Mouse (Mus musculus) urinary bladder, adult 18-20 months (tissue): ENCODE measurements around the gene Steap3.
"Not testable (repeated sequence)": the region's sequence is repeated elsewhere in the genome, so short reads cannot be mapped to it uniquely, and the experiment has no call there.

ENCODE experiments used
- DNase-seq, 2 experiments: peaks; one replicate each; pipeline ENCODE4 v3.0.0; 2022; ENCODE audit warnings: low spot score in 2 of 2, mixed read lengths in 2 of 2

The Steap3 gene

DNA sequence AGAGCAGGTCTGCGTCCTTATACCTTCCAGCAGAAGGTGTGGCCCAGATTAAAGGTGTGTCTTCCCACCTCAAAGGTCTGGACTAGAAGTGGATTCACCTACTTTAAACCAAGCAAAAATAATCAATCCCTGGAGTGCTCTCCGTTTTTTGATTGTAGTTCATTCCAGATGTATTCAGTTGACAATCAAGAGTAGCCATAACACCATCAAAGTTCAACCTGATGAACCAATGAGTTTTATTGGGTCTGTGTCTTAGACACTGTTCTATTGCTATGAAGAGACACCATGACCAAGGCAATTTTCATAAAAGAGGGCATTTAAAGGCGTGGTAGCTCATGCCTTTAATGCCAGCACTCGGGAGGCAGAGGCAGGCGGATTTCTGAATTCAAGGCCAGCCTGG is at the start of gene Steap3:
Gene Steap3, minus strand, starts transcription at position 101 of the 400 bp plus-strand sequence.
- DNase-seq = no peak

DNA sequence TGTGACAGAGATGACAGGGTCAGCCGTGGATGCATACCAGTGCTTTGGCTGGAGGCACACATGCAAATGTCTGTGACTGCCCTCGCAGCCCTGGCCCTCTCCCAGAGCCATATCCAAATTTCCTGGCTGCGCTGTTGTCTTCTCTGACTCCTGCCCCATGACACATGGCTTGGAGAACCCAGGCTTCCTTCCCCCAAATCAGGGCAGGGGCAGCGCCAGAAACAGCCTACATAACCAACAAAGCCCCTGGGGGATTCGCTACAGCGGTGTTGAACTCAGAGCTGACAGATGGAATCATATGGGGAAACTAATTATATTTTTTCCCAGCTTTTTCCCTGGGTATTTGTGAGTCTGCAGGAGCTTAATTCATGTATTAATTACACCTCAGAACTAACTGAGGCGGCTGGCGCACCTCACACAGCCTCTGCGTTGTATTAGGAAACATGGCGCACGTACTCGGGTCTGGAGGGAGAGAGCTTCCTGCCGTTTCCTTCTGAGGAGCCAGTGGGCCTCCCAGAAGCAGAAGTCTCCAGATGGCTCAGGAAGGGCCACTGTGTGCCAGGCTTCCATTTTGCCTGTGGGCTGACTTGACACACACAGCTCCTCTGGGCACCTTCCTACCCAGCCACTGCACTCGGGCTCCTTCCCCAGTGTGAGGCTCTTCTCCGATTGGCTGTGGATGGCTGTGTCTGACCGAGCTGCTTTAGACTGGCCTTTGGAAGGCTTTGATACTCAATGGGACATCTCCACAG is 48.9 kb upstream of the Steap3 start:
- no peak for DNase-seq

DNA sequence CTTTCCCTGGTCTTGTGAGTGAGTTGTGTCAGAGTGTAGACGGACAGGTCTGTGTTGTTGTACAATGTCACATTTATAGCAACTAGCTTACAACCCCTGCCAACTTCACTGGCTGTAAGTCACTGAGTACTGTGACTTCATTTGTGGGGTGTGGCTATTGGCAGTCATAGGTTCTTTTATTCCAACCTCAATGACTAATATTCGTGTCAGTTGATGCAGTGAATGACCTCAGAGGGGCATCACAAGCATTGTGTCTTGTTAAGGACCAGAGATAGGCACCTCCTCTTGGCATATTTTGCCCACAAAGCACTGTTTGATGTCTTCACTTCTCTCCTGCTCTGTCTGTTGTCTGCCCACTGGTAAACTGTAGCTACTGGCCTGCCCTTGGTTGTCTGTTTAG is 33.3 kb upstream of the Steap3 start:
- no peak for DNase-seq

DNA sequence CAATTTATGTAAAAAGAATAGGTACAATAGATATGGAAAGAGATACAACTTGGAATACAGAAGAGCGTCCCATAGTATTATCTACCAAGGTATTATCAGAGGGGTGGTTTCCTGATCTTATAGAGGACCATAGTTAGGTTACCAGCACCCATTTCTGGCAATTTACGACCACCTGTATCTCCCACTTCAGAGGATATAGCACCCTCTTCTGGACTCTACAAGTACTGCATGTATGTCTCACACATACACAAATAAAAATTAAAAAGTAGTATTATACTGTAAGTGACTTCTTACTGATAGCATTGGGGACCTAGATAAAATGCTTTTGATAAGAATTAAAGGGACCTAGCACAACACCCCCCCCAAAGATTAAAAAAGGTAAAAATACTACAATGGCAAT is 24.4 kb upstream of the Steap3 start:
- no peak for DNase-seq

DNA sequence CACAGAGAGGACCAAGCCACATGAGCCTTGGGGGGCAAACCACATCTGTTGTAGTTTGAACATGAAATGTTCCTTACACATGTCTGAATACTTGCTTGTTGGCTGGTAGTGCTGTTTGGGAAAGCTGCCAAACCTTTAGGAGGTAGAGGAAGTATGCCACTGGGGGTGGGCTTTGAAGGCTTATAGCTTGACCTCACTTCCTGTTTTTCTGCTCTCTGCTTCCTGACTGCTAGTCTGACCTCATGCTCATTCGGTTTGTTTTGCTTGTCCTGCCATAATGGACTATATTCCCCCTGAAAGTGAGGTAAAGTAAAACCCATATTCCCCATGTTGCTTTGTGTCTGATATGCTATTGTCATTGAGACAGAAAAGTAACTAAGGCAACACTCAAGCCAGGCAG is 21.3 kb upstream of the Steap3 start:
- DNase-seq = no peak

DNA sequence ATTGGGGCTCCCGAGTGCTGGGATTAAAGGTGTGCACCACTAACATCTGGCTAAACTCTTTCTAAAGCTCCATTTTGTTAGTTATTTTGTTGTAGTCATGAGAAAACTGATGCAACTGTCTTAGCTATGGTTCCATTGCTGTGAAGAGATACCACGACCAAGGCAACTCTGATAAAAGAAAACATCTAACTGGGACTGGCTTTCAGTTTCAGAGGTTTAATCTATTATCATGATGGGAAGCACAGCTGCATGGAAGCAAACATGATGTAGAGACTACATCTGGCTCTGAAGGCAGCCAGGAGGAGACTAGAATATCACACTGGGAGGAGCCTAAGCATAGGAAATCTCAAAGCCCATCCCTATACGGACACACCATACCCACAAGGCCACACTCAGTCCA is 19.2 kb upstream of the Steap3 start:
- DNase-seq = no peak

DNA sequence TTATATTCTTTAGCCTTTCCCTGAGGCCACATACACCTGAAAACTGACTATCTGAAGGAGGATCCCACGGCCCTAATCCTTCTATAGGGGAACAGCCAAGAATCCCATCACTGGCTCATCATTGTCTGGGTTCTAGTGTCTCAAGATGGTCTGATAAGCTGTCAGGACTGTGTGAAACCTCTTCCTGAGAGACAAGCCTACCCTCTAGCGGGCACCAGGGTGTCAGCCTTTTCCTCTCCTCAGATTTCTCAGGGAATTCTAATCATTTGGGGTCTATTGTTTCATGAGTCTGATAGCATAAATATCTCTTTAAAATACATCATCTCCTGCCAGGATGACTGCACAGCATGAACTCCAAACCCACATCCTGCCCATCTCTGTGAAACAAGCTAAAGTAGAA is 17.3 kb upstream of the Steap3 start:
- DNase-seq = no peak

DNA sequence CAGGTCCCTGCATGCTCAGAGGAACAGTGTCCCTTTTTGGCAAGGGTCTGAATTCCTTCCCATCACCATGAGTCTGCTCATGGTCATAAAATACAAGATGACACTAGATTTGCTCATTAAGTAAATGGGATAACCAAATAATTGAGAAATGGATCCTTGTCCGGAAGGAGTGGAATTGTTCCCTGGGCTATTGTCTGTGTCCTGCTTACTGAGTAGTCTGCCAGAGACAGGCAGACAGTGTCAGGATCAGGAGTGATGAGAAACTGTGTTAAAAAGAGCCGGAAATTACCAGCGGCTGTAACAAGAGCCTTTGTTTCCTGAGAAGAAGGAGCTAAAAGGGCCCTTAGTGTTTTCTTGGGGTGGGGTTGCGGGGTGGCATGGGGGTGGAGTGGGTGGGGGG is 15.2 kb upstream of the Steap3 start:
- no peak for DNase-seq

DNA sequence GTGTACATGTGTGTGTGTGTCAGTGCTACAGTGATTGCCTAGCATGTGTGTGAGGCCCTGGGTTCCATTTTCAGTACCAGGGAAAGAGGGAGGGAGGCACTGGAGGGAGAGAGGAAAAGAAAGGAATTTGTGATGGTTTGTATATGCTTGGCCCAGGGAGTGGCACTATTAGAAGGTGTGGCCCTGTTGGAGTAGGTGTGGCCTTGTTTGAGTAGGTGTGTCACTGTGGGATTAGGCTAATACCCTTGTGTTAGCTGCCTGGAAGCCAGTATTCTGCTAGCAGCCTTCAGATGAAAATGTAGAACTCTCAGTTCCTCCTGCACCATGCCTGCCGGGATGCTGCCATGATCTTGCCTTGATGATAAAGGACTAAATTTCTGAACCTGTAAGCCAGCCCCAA is 3.6 kb upstream of the Steap3 start:
- DNase-seq = not testable (repeated sequence)

DNA sequence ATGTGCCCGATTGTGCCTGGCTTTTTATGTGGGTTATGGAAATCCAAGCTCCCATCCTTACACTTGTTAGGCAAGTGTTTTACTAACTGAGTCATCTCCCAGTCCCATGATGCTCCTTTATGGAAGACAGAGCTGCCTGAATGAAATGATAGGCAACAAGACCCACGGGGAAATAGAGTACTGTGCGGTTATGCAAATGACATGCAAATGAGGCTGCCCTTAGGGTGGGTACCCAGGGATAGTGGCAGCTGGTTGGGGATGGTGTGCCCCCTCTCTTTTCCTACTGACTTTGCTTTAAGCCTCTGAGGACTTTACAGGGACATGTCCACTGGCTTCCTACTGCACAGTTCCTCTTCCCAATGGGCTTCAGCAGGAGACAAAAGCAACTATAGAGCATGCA is 2.7 kb upstream of the Steap3 start:
- DNase-seq = no peak

DNA sequence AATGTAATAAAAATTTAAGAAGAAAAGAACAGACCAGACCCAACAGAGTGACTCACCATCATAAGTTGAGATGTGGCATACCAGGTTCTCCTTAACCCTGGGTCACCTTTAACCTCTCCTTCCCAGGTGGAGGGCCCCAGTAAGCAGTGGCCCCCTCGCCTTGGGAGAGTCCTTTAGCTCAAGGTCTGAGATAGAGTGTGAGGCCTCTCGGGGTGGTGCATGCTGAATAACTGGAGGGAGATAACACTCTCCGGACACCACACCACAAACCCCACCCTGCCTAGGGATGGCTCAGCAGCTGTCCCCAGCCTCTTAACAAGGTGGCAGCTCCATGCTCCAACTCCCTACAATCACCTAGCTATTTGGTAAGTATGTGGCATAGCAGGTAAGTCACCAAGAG is 1.6 kb downstream of the Steap3 start:
- no peak for DNase-seq

DNA sequence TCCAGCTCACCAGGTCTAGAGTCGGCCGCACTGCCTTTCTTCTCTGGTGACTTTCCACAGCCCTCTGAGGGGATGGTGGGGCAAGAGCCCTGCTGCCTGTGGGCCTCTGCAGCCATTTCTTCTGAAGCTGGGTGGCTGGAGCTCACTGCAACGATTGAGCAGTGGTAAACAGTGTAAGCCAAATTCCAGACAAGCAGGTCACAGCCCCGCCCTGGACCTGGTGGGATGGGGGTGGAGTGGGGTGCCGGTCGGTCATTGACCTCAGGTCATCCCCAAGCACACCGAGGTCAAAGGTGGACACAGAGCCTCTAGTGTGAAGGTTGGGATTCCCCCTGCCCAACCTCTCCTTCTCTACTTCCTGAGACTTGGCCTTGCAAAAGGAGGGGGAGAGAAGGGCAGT is 2.4 kb downstream of the Steap3 start:
- DNase-seq = no peak

DNA sequence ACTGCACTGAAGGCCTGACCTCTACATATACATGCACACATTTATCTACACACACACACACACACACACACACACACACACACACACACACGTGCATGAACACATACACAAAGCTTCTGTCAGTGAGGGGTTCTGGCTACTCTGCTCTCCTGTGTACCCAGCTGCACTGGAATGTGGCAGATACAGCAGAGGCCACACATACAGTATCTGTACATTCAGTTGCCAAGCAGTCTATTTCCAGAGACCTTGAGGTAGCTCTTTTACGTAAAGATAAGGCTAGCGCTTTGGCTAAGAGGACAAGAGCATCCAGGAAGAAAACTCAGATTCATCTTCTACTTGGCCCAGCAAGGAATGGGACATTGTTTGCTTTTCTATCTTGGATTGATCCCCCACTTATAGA is 4.9 kb downstream of the Steap3 start:
- no peak for DNase-seq

DNA sequence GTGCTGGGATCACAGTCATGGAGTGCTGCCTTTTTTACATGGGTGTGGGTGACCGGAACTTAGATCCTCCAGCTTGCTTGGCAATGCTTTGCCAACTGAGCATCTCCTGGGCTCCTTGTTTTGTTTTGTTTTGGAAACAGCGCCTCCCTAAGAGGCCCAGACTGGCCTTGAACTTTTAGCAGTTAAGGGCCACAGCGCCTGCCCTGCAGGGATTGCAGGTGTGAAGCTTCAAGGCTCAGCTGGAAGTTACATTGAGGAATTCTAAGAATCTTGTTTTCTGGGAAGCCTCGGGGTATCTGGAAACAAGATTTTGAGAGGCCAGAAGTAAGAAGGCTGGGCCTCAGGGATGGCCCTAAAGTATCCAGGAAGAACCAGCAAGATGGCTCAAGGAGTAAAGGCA is 6.0 kb downstream of the Steap3 start:
- no peak for DNase-seq

DNA sequence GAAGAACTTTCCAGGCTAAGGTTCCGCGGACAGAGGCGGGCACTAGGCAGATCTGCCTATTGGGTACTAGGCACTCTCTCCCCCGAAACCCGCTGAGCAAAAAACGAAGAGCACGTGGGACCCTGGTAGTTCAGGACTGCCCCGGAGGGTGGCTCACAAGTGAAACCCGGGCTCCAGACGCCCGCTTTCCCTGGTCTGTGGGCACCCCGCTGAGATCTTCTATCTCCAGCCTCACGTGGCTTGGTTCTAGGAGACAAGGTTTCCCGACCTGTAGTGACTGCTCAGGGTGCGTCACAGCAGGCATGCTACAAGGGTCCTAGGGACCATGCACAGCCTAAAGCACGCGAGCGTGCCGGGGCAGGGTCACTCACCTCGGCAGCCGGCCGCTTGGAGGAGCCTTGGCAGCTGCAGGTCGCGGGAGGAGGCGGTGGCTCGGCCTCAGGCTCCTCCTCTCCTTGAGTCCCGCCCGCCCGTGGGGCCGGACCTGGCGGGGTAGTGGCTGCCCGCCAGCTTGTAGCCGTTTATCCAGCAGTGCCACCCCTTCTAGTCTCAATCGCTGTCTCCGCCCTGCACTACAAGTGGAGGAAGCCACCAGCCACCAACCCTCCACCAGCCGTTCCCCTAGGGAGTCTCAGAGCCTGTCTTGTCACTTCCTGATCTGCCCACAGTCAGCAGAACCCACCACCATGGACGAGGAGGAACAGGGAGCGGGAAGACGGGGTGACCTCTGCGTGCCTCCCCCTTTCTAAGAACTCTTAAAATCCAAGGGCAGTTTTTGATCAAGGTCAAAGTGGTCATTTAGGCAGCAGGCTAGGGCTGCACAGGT is 7.4 kb downstream of the Steap3 start:
- DNase-seq = peak; percentile 89 to 91

DNA sequence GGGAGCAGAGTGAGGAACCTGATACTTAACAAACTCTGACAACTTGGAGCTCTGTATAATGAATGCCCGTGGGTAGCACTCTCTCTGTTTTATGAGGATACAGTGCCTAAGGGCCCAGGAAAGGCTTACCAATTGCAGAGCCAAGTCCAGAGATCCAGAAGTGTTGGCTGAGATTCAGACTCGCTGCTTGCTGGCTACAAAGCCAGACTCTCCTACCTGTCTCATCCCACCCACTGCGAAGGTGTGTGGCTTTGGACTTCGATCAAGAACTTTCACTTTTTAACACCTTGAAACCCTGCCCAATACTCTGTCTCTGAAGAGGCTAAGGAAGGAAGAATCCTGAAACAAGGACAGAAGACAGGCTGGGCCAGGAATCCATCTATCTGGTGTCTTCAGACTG is 9.3 kb downstream of the Steap3 start:
- DNase-seq = no peak

DNA sequence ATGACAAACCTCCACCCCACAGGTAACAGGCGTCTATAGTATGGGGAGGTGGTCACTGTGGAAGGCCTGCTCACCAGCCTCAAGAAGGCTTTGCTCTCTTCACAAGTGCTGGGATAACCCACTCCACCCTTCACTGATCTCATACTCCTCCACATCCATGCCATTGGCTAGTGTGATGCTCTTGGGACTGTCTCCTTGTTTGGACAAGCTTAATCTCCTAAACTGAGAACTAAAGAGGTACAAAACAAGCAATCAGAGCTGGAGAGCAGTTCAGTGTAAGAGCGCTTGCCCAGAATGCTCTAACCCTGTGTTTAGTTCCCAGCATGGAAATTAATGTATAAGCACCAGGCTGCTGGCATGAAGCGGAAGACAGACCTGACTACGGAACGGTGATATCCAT is 11.3 kb downstream of the Steap3 start:
- DNase-seq = no peak

DNA sequence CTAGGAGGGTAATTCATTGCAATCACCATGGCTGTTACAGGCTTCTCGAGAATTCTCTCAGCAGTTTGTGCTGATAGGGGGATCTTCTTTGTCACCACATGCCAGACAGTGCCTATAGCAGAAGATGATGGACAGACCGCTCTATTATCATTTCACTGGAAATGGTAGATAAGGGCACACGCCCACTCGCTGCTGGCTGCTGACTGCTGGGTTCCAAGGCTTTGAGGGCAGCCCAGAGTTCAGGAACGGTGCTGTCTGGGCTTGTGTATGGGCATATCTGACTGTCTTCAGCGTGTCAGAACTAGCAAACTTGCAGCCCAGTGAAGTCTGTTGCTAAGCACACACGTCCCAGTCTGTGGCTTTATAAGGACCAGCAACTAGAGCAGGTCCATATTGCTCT is 13.3 kb downstream of the Steap3 start:
- DNase-seq = no peak

DNA sequence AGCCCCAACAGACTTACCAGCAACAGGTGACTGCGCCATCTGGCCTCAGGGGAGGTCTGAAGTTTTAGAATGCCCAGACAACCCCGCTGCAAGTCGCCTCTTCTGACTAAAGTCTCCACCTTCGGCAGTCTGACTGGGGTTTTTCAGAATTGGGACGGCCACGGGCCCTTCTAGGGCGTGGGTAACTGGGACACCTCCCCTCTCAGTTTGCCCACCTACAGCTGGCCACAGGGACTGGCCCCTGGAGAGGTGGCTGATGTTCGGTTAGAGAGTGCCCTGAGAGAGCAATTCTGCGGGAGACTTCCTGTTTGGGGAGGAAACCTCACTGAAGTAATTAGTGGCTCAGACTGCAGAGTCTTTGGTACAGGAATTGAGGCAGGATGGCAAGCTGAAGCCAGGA is 13.8 kb downstream of the Steap3 start:
- no peak for DNase-seq

DNA sequence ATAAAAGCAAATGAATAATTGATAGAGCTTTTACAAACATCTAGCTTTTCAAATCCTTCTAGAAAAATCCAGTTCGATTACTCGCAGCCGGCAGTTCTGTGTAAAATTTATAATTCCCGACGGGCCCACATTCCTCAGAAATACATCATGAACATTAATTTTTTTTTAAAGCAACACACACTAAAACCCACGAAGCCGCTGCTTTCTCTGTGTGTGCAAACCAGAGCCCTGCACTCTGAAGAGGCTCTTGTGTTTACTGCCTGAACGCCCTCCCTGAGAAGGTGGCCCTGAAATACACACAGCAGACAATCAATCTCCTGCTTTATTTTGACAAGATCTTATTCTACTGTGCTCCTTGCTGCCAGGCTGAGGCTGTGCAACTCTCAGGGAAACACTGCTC is 14.3 kb downstream of the Steap3 start:
- DNase-seq = no peak

DNA sequence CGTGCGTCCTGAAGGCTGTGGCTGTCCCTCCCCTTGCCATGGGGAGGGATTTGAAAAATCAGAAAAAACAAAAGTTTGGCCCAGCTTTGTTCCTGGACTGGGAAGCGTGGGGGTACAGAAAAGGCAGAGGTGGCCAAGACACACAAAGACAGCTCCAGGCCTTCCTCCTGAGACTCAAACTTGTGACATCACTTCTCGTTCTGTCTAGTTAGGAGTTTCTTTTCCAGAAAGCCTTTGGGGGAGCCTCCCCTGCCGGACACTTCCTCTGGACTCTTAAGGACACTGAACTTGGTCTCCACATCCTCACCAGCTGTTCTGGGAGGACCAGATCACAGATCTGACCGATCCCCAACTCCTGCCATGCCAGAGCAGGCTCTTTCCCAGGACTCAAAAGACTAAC is 18.8 kb downstream of the Steap3 start:
- DNase-seq = no peak

DNA sequence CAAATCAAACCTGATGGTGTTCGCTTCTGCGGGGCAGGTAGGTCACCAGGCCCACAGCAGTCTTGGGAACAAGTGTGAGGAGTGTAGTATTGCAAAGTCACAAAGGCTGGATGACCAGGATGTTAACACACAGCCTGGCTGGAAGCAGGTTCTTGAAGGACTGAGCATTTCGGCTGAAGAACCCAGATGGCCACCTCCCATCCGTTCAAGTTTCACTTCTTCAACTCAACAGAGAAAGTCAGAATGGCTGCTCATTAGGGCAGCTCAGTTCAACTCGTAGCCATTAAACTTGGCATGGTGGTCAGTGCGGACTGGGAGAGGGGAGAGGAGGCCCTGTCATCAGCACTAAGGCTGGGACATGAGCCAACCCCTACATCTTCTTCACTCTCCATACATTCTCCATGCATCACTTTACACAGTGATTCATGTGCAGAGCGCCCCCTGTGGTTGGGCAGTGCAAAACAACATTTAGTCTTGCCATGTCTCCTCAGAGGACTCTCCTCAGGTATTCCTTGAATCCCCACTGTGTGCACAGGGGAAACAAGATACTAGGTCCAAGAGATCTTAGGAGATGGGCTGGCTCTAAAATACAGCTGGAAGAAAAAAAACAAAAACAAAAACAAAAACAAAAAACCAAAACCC is 19.9 kb downstream of the Steap3 start:
- DNase-seq = no peak

DNA sequence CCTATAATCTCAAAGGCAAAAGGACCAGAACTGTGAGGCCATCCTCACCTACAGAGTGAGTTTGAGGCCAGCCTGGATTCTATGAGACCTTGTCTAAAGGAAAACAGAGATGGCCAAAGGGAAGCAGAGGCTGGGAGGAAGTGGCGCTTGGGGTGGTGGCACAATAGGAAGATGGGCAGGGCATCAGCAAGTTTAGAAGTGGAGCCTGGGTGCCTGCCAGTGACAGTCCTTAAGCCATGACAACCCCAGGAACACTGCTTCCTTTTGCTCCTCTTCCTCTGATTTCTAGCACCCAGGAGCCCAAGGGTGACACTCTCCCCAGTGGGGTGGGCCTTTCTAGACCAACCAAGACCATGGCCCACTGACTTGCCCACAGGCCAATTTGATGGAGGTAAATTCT is 21.3 kb downstream of the Steap3 start:
- no peak for DNase-seq
